Mouse (Mus musculus): ENCODE results near the gene Rbm47. TPM values are rescaled to one million over a fixed set of nuclear protein-coding genes. Genes with fewer than 3 reads are reported as not detected.

The Rbm47 gene
- polyA plus RNA-seq, 1 experiment from 2014 or later = 1.0 TPM

DNA sequence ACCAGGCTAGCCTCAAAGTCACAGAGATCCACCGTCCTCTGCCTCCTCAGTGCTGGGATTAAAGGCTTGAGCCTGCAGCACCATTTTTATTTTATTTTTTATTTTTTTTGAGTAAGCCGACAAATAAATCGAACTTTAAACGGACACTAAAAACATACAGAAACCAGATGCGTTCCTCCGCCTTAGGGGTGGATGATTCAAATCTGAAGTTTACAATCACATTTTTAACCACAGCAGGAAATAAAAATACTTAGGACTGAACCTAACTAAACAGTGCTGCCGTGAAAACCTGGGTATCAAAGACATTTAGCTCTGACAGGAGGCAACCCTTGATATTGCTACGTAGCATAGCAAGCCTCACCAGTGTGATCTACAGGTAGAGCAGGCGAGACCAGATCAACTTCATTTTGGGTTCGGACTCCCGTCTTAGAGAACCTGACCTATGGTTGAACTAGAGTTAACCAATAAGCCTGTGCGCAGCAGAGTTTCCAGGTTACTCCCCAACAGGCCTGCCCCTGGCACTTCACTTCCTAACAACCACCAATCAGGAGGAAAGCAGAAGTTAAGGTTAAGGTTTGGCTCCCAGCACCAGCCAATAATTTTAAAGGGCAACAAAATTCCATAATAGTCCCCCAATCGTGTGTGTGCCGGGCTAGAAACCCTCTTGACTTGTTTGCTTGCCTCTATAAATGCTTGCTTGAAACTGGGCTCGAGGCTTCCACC, 164.5 kb downstream of the Rbm47 start:
- H3K4me2 ChIP-seq (ENCODE audit: low read length) = no peak overlapping the region
- no peaks in the 10 kb centered on the region for H3K4me1 ChIP-seq (ENCODE audit: control insufficient read depth, insufficient read depth, low read length)
- no peak for DNase-seq
- no peak overlapping the region for H3K27ac ChIP-seq (replicated peaks; ENCODE audit: low read depth, low read length)
- H3K4me3 ChIP-seq (replicated peaks; ENCODE audit: low read depth, low read length) = no peak overlapping the region
- H3K27me3 ChIP-seq (ENCODE audit: control insufficient read depth, insufficient read depth, low read length) = no peaks in the 10 kb centered on the region
- no peak for ATAC-seq (ENCODE audit: low FRiP score, low TSS enrichment)
- 91% methylated on average over 15 of the region's 15 CpGs for WGBS
- H3K9ac ChIP-seq (replicated peaks; ENCODE audit: low read length) = no peak overlapping the region
- no peaks in the 10 kb centered on the region for H3K36me3 ChIP-seq (ENCODE audit: control insufficient read depth, insufficient read depth, low read length)
- no peaks in the 10 kb centered on the region for H3K9me3 ChIP-seq (ENCODE audit: control insufficient read depth, low read length)

DNA sequence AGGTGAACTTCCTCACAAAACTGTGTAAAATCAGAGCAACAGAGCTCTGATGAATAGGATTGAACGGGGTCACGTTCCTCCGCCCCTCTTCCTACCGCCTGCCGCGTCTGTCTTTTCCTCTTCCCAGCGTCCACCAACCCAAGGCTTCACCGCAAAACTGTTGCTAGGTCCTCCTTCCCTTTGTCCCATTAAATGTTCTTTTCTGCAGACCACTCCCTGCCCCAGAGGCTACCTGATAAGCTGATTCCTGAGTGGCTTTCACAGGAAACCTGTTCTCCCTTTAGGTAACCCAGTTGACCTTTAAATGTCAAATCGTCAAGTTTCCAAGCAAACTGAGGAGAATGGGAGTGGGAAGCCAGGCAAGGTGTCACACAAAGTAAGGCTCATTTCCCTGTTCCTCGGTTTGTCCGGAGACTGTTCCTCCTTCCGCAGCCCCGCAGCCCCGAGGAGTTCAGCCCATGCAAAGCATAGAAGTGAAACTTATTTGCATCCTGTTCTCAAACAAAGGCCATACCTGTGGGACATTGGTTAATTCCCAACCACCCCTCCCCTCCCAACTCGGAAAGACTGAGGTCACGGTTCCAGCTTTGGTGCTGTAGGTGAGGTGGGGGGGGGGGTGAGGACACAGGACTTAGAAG, 167.8 kb downstream of the Rbm47 start:
- DNase-seq (no peak), ATAC-seq (ENCODE audit: low FRiP score, low TSS enrichment) (no peak)
- Histone ChIP-seq H3K4me2 (ENCODE audit: low read length) (no peak overlapping the region), H3K9me3 (ENCODE audit: control insufficient read depth, low read length) (no peaks in the 10 kb centered on the region), H3K36me3 (ENCODE audit: control insufficient read depth, insufficient read depth, low read length) (no peaks in the 10 kb centered on the region), H3K27me3 (ENCODE audit: control insufficient read depth, insufficient read depth, low read length) (no peaks in the 10 kb centered on the region), H3K27ac (replicated peaks; ENCODE audit: low read depth, low read length) (no peak overlapping the region), H3K9ac (replicated peaks; ENCODE audit: low read length) (no peak overlapping the region), H3K4me1 (ENCODE audit: control insufficient read depth, insufficient read depth, low read length) (no peaks in the 10 kb centered on the region), H3K4me3 (replicated peaks; ENCODE audit: low read depth, low read length) (no peak overlapping the region)
- WGBS = 43% methylated on average over 16 of the region's 16 CpGs

DNA sequence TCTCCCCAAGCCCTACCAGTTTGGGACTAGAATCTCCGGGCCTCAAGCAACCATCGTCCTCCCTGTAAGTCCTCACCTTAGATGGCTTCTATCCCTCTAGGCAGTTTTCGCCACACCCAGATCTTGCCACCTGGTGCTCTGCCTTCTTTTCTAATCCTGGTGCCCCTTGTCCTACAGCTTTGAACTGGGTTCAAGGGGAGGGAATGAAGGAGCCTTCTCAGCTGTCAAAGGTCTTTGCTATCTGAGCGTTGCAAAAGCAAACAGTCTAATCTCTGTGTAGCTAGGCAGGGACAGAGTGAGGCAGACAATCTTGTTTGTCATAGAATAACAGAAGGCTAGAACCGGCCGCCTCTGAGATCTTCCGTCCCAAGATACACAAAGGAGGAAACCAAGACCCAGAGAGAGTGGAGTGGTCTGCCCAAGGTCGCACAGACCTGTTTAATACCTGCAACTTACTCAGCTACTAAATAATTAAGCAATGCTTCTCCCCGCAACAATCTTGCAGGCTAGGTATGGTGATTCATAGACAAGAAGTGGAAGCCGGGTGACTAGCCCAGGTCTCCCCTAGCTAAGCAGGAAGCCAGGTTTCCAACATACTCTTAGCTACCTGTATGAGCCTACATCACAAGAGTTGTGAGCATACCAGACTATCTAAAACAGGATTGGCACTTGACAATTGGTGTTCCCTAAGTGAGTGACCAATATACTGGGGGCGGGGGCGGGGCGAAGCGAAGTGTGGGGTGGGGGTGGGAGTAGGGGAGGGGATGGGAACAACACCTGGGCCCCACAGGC, 168.6 kb downstream of the Rbm47 start, which contains the start of gene 9130230L23Rik:
Gene 9130230L23Rik, minus strand, starts transcription at position 152 of the 792 bp plus-strand sequence.
- ATAC-seq (ENCODE audit: low FRiP score, low TSS enrichment) (no peak), DNase-seq (no peak)
- Histone ChIP-seq H3K27me3 (ENCODE audit: control insufficient read depth, insufficient read depth, low read length) (no peaks in the 10 kb centered on the region), H3K27ac (replicated peaks; ENCODE audit: low read depth, low read length) (no peak within 1 kb of the TSS), H3K4me2 (ENCODE audit: low read length) (no peak within 1 kb of the TSS), H3K4me1 (ENCODE audit: control insufficient read depth, insufficient read depth, low read length) (no peaks in the 10 kb centered on the region), H3K36me3 (ENCODE audit: control insufficient read depth, insufficient read depth, low read length) (no peaks in the 10 kb centered on the region), H3K4me3 (replicated peaks; ENCODE audit: low read depth, low read length) (no peak within 1 kb of the TSS), H3K9ac (replicated peaks; ENCODE audit: low read length) (no peak within 1 kb of the TSS), H3K9me3 (ENCODE audit: control insufficient read depth, low read length) (no peaks in the 10 kb centered on the region)
- WGBS = 69% methylated on average over 14 of the region's 14 CpGs

DNA sequence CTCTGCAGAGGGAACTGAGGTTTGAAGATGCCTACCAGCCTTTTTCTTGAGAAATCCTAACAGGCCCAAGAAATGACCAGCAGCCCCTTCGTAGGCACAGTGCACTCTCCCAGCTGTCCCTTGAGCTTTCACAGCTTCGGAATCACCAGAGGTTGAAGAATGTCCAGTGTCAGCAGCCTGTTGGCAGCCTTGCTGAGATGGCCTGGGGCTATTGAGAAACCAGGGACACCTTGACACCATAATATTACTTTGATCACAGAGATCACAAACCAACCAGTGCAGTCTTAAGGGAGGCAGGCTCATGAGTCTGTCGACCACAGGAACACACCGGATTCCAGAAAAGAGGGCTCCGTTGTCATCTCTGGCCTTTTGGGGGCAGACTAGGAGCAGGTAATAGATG, 171.7 kb downstream of the Rbm47 start:
- ATAC-seq (ENCODE audit: low FRiP score, low TSS enrichment) (no peak), DNase-seq (no peak)
- WGBS = 75% methylated on average over 5 of the region's 5 CpGs
- Histone ChIP-seq H3K9me3 (ENCODE audit: control insufficient read depth, low read length) (no peaks in the 10 kb centered on the region), H3K27ac (replicated peaks; ENCODE audit: low read depth, low read length) (no peak overlapping the region), H3K9ac (replicated peaks; ENCODE audit: low read length) (no peak overlapping the region), H3K27me3 (ENCODE audit: control insufficient read depth, insufficient read depth, low read length) (no peaks in the 10 kb centered on the region), H3K4me3 (replicated peaks; ENCODE audit: low read depth, low read length) (no peak overlapping the region), H3K4me2 (ENCODE audit: low read length) (no peak overlapping the region), H3K4me1 (ENCODE audit: control insufficient read depth, insufficient read depth, low read length) (no peaks in the 10 kb centered on the region), H3K36me3 (ENCODE audit: control insufficient read depth, insufficient read depth, low read length) (no peaks in the 10 kb centered on the region)

DNA sequence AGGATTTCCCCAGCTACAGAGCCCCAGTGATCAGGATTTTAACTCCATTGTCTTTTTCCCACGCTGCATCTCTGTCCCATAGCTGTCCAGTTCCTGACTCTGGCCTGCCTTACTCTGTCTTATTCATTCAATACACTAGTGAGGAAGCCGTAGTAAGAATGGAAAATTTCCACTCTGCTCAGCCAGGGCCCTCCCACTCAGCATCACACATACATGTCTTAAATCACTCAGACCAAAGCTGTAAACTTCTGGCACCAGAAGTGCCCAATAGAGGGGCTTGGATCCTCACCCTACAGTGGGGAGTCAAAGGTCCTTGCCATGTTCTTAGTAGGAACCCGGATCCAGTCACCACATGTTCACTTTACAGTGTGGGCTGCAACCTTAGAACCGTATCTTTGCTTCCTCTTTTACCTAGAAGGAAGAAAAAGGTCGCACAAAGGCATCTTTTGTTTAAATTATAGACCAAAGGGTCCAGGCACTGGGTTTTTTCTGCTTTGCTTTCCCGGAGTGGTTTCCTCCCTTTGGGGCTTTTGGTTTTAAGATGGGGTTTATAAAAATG, 172.3 kb downstream of the Rbm47 start:
- H3K9me3 ChIP-seq (ENCODE audit: control insufficient read depth, low read length) = no peaks in the 10 kb centered on the region
- H3K27me3 ChIP-seq (ENCODE audit: control insufficient read depth, insufficient read depth, low read length) = no peaks in the 10 kb centered on the region
- no peaks in the 10 kb centered on the region for H3K36me3 ChIP-seq (ENCODE audit: control insufficient read depth, insufficient read depth, low read length)
- 82% methylated on average over 6 of the region's 6 CpGs for WGBS
- no peak for DNase-seq
- no peak overlapping the region for H3K9ac ChIP-seq (replicated peaks; ENCODE audit: low read length)
- no peak for ATAC-seq (ENCODE audit: low FRiP score, low TSS enrichment)
- H3K4me1 ChIP-seq (ENCODE audit: control insufficient read depth, insufficient read depth, low read length) = no peaks in the 10 kb centered on the region
- no peak overlapping the region for H3K4me2 ChIP-seq (ENCODE audit: low read length)
- H3K27ac ChIP-seq (replicated peaks; ENCODE audit: low read depth, low read length) = no peak overlapping the region
- no peak overlapping the region for H3K4me3 ChIP-seq (replicated peaks; ENCODE audit: low read depth, low read length)

DNA sequence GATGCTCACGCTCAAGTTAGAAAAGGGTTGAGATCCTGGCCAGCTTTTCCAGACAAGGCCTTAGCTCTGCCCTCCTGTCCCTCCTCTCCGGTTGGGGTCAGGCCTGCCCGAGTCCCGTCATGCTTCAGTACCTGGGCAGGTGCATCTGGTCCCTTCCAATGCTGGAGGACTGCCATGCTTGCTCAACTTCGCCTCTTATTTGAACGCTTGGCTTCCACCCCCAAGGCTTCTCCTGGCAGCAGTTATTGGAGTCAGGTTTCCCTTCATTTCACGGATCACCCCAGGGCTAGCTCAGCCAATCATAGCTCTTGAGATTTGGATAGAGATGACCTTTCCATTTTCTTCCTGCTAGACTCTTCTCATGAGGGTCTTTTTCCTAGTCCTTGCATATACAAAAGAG, 172.8 kb downstream of the Rbm47 start:
- Histone ChIP-seq H3K27ac (replicated peaks; ENCODE audit: low read depth, low read length) (no peak overlapping the region), H3K27me3 (ENCODE audit: control insufficient read depth, insufficient read depth, low read length) (no peaks in the 10 kb centered on the region), H3K9me3 (ENCODE audit: control insufficient read depth, low read length) (no peaks in the 10 kb centered on the region), H3K4me2 (ENCODE audit: low read length) (no peak overlapping the region), H3K9ac (replicated peaks; ENCODE audit: low read length) (no peak overlapping the region), H3K4me1 (ENCODE audit: control insufficient read depth, insufficient read depth, low read length) (no peaks in the 10 kb centered on the region), H3K36me3 (ENCODE audit: control insufficient read depth, insufficient read depth, low read length) (no peaks in the 10 kb centered on the region), H3K4me3 (replicated peaks; ENCODE audit: low read depth, low read length) (no peak overlapping the region)
- ATAC-seq (ENCODE audit: low FRiP score, low TSS enrichment) (no peak), DNase-seq (no peak)
- WGBS = 77% methylated on average over 7 of the region's 7 CpGs

DNA sequence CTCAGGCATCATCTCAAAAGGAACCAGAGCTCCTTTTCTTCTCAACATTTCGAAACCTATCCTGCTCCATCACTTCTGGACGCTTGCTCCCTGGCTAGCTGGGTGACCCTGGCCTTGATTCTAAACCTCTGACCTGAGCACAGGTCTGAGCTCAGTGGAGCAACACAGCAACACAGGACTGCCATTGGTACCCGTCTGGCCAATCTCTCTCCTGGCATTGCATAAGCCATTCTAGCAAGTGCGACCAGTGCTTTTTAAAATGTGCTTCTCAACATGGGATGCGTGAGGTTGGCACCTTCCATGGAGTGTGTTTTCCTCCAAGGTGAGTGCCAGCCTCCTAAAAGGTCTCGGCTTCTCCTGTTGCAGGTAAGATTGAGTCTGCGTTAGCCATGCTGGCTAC, 173.8 kb downstream of the Rbm47 start:
- no peaks in the 10 kb centered on the region for H3K4me1 ChIP-seq (ENCODE audit: control insufficient read depth, insufficient read depth, low read length)
- no peak for DNase-seq
- no peak overlapping the region for H3K27ac ChIP-seq (replicated peaks; ENCODE audit: low read depth, low read length)
- no peak overlapping the region for H3K4me2 ChIP-seq (ENCODE audit: low read length)
- no peaks in the 10 kb centered on the region for H3K27me3 ChIP-seq (ENCODE audit: control insufficient read depth, insufficient read depth, low read length)
- H3K9me3 ChIP-seq (ENCODE audit: control insufficient read depth, low read length) = no peaks in the 10 kb centered on the region
- 90% methylated on average over 7 of the region's 7 CpGs for WGBS
- H3K9ac ChIP-seq (replicated peaks; ENCODE audit: low read length) = no peak overlapping the region
- no peak for ATAC-seq (ENCODE audit: low FRiP score, low TSS enrichment)
- no peaks in the 10 kb centered on the region for H3K36me3 ChIP-seq (ENCODE audit: control insufficient read depth, insufficient read depth, low read length)
- H3K4me3 ChIP-seq (replicated peaks; ENCODE audit: low read depth, low read length) = no peak overlapping the region

DNA sequence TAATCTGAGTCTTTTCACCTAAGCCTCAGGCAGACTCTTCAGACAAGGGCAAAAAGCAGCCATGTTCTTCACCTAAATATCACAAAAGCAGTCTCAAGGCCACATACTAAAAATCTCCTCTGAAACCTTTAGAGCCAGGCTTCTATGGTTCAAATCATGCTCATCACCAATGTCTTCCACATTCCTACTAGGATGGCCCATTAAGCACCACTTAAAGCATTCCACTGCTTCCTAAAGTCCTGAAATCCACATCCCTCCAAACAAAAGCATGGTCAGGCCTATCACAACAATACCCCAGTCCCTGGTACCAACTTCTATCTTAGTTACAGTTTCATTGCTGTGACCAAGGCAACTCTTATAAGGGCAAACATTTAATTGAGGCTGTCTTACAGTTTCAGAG, 175.1 kb downstream of the Rbm47 start:
- no peak overlapping the region for H3K27ac ChIP-seq (replicated peaks; ENCODE audit: low read depth, low read length)
- no peak for ATAC-seq (ENCODE audit: low FRiP score, low TSS enrichment)
- DNase-seq = no peak
- no peaks in the 10 kb centered on the region for H3K4me1 ChIP-seq (ENCODE audit: control insufficient read depth, insufficient read depth, low read length)
- no peaks in the 10 kb centered on the region for H3K9me3 ChIP-seq (ENCODE audit: control insufficient read depth, low read length)
- no peak overlapping the region for H3K4me2 ChIP-seq (ENCODE audit: low read length)
- H3K27me3 ChIP-seq (ENCODE audit: control insufficient read depth, insufficient read depth, low read length) = no peaks in the 10 kb centered on the region
- no peak overlapping the region for H3K4me3 ChIP-seq (replicated peaks; ENCODE audit: low read depth, low read length)
- H3K36me3 ChIP-seq (ENCODE audit: control insufficient read depth, insufficient read depth, low read length) = no peaks in the 10 kb centered on the region
- no peak overlapping the region for H3K9ac ChIP-seq (replicated peaks; ENCODE audit: low read length)

Measured in midbrain, embryonic 14.5 days (tissue).